Mouse (Mus musculus): ENCODE data around the gene C2cd4d. TPM values are rescaled to one million over a fixed set of nuclear protein-coding genes. Genes with fewer than 3 reads are reported as not detected.

The C2cd4d gene
- total RNA-seq, 2 experiments from 2014 or later: 0.64 to 0.76 TPM

DNA sequence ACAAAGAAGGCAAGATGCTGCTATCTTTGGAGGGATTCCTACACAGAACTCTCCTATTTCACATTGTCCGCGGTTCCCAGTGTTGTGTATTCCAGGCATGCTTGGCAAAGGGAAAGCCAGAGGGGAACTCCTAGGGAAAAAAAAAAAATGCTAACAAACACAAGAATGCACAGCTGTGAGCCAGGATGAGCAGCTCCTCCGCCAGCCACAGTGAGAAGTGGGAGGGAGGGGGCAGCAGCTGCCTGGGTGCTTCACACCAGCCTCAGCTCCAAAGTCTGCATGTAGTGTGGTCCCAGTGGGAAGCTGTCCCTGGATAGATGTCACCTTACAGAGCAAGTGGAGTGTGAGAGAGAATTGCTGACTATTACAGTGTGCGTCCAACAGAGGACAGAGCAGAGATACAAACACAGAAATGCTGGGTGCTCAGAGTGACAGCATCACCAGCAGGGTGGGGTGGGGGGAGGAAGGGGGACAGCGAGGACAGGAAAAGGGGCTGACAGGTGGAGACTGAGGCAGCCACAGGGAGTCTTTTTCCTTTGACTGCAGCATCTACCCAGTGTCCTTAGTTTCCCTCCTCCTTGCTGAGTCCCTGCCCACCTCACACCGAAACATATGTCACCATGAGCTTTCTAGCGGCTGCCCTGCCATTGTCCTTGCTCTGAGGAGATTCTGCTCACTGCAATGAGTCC is 42.3 kb downstream of the C2cd4d start:
- DNase-seq (ENCODE audit: low spot score in 2 of 2): peak; percentile 40 to 82
- intact Hi-C loops (cut with DNase I): no loop called here

- intact Hi-C loops (cut with DNase I): no loop called here
Observed at GRCm38 (mm10) chr3:94405561-94405960, 43.3 kb downstream of the C2cd4d start.

DNA sequence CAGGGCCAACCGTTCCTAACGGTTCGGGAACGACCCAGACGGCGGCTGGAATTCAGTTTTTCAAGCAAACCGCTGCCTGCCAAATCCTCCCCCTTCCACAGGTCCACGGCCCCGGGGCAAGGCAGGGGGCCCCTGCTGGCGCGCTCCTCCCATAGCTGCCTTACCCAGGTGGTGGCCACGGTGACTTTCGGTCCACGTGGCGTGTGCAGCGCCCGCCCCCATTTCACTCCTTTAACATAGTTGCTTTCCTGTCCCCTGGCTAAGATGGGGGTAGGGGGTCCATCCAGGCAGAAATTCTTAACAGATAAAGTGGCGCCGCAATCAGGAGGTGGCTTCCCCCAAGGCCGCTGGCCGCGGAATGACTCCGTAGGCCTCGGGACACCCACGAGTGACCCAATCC is 50.3 kb downstream of the C2cd4d start:
- intact Hi-C loops (cut with DNase I): loop anchor here (2.0 kb wide), 1 partner anchor 46 kb away; no protein-coding TSS in a partner anchor
- peak in 1 of 2 experiments; percentile 15 for DNase-seq (ENCODE audit: low spot score in 2 of 2)

More at GRCm38 (mm10) chr3:94405561-94405960, 43.3 kb downstream of the C2cd4d start:
- DNase-seq (ENCODE audit: low spot score in 2 of 2): no peak

DNA sequence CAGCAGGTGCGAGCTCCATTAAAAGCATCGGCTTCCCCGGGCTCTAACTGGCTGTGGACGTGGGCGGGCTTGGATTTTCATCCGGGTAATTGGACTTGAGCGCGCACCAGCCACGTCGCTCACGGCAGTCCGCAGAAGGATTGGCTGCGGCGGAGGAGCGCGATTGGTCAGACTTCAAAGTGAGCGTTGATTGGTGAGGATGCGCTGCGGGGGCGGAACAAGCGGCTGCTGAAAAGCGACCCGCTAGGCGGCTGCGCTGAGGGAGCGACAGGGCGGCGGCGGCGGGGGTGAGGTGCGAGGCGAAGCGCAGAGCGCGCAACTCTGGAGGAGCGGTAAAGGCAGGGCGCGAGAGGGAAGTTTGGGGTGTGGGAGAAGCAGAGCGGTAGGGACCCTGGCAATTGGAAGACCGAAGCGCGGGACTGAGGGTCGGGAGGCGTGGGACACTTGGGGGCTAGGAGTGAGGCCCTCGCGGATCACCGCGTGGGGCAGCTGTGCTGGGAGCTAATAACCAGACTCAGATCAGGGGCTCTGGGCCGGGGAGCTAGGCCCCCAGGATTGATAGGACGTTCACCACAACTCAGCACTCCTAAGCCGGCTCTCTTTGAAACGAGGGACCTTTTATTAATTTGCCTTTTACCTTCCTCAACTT is 50.9 kb downstream of the C2cd4d start, which contains the start of gene Tdrkh:
Gene Tdrkh, plus strand, starts transcription at position 243 of the 649 bp plus-strand sequence.
- intact Hi-C loops (cut with DNase I): loop anchor here (2.0 kb wide), 1 partner anchor 46 kb away; no protein-coding TSS in a partner anchor
- peak; percentile 99 for DNase-seq (ENCODE audit: low spot score in 2 of 2)

Other genes starting within 250 kb of the C2cd4d start
- not detected for gene Gm10696, start 184.2 kb upstream of the C2cd4d start, total RNA-seq (2021)
- gene Gm5286, start 165.7 kb upstream of the C2cd4d start, total RNA-seq (2021): not detected
- not detected for gene Gm4778, start 98.4 kb upstream of the C2cd4d start, total RNA-seq (2021)
- gene Them4, start 52.3 kb upstream of the C2cd4d start, total RNA-seq (2021): 10 to 100 TPM; 20.5 to 21.5 TPM
- gene Them5, start 20.3 kb upstream of the C2cd4d start, total RNA-seq (2021): not detected
- gene Rorc, start 10.4 kb downstream of the C2cd4d start, total RNA-seq (2021): under 1 TPM; 0.21 to 0.60 TPM
- gene Lingo4, start 36.1 kb downstream of the C2cd4d start, total RNA-seq (2021): 1 to 10 TPM in 1 of 2 experiments, under 1 TPM in 1; 0.87 to 1.4 TPM
- gene Tdrkh, start 50.8 kb downstream of the C2cd4d start, total RNA-seq (2021): 10 to 100 TPM; 35.1 to 37.9 TPM
- 10 to 100 TPM; 37.8 to 38.9 TPM for gene Mrpl9, start 80.9 kb downstream of the C2cd4d start, total RNA-seq (2021)
- gene Oaz3, start 81.5 kb downstream of the C2cd4d start, total RNA-seq (2021): not detected
- 100 to 1,000 TPM; 166 to 170 TPM for gene Celf3, start 115.9 kb downstream of the C2cd4d start, total RNA-seq (2021)
- gene Riiad1, start 117.9 kb downstream of the C2cd4d start, total RNA-seq (2021): 1 to 10 TPM; 4.2 to 5.3 TPM
- 10 to 100 TPM; 95.8 to 98.3 TPM for gene Snx27, start 220.3 kb downstream of the C2cd4d start, total RNA-seq (2021)